Mouse (Mus musculus) thymus, adult 2 months (tissue): Measurements from ENCODE around the gene Mapk6. TPM values are rescaled to one million over a fixed set of nuclear protein-coding genes. Genes with fewer than 3 reads are reported as not detected.

Experiments used
- DNase-seq: peaks from one replicate; pipeline ENCODE4 v3.0.0; 2021
- H3K27ac ChIP-seq: fragments of 200-500 bp; 2 replicates; pipeline ENCODE4 v1.5.1; 2012; ENCODE audit warnings: low read length, control low read depth; ENCODE audit not compliant: control insufficient read depth, insufficient read depth
- H3K27me3 ChIP-seq: fragments of 200-500 bp; 2 replicates; pipeline ENCODE4 v1.6.1; 2012; ENCODE audit warnings: mild to moderate bottlenecking, low read length, moderate library complexity, mixed read lengths; ENCODE audit not compliant: control insufficient read depth, insufficient read depth
- H3K36me3 ChIP-seq: fragments of 200-500 bp; 2 replicates; pipeline ENCODE4 v1.6.1; 2012; ENCODE audit warnings: mild to moderate bottlenecking, low read length, moderate library complexity; ENCODE audit not compliant: control insufficient read depth, insufficient read depth
- H3K4me1 ChIP-seq: fragments of 200-500 bp; replicated peaks from 2 replicates; pipeline ENCODE4 v1.6.1; 2012; ENCODE audit warnings: low read length; ENCODE audit not compliant: control insufficient read depth, insufficient read depth
- H3K4me3 ChIP-seq: fragments of 200-500 bp; 2 replicates; pipeline ENCODE4 v1.5.1; 2012; ENCODE audit warnings: mild to moderate bottlenecking, low read length, control low read depth, moderate library complexity; ENCODE audit not compliant: control insufficient read depth, insufficient read depth
- CTCF ChIP-seq: fragments of 200-500 bp; IDR thresholded peaks from 2 replicates; pipeline ENCODE4 v1.5.1; 2012; ENCODE audit warnings: mild to moderate bottlenecking, control low read depth, low read length, moderate library complexity, borderline replicate concordance; ENCODE audit not compliant: control insufficient read depth, poor library complexity, insufficient read depth; ENCODE audit errors: extremely low read depth
- POLR2A ChIP-seq: fragments of 200-500 bp; IDR thresholded peaks from 2 replicates; pipeline ENCODE4 v1.6.1; 2012; ENCODE audit warnings: mild to moderate bottlenecking, low read length, control low read depth, moderate library complexity; ENCODE audit not compliant: control insufficient read depth, poor library complexity, insufficient read depth; ENCODE audit errors: extremely low read depth
- WGBS: fragments of 180-500 bp; shearing (Covaris S2); methylation state at CpG from one replicate; pipeline ENCODE4 v1.1.7; 2018; 5-methylcytosine and 5-hydroxymethylcytosine counted together
- polyA plus RNA-seq: library from polyadenylated mRNA; depleted of rRNA; stranded (reverse); fragments of >200 nt; gene quantifications from 2 replicates; pipeline ENCODE4 v1.2.3, GENCODE M21; 2012

The Mapk6 gene
- polyA plus RNA-seq, 1 experiment, result 31.7 TPM

- H3K27me3 ChIP-seq, result no peaks in the 10 kb centered on the region
- TF ChIP-seq CTCF (no peak), POLR2A (no peak)
- 83% methylated on average over 9 of the region's 9 CpGs for WGBS
- H3K4me3 ChIP-seq, result no peak overlapping the region
- H3K36me3 ChIP-seq, result no peaks in the 10 kb centered on the region
- H3K27ac ChIP-seq, result no peak overlapping the region
- H3K4me1 ChIP-seq, result no peaks in the 10 kb centered on the region
- DNase-seq, result no peak
Observed at GRCm38 (mm10) chr9:75357087-75357654, 52.6 kb downstream of the Mapk6 start.

GRCm38 (mm10) chr9:75355783-75356182 is 54.0 kb downstream of the Mapk6 start:
- no peak overlapping the region for H3K27ac ChIP-seq
- no peaks in the 10 kb centered on the region for H3K36me3 ChIP-seq
- no peaks in the 10 kb centered on the region for H3K4me1 ChIP-seq
- H3K27me3 ChIP-seq, result no peaks in the 10 kb centered on the region
- DNase-seq, result no peak
- 86% methylated on average over 4 of the region's 4 CpGs for WGBS
- TF ChIP-seq POLR2A (no peak), CTCF (no peak)
- no peak overlapping the region for H3K4me3 ChIP-seq

GRCm38 (mm10) chr9:75353094-75353493 is 56.7 kb downstream of the Mapk6 start:
- 89% methylated on average over 8 of the region's 8 CpGs for WGBS
- TF ChIP-seq CTCF (no peak), POLR2A (no peak)
- Histone ChIP-seq H3K4me3 (no peak overlapping the region), H3K27me3 (no peaks in the 10 kb centered on the region), H3K36me3 (no peaks in the 10 kb centered on the region), H3K4me1 (no peaks in the 10 kb centered on the region), H3K27ac (no peak overlapping the region)
- DNase-seq, result no peak

- 92% methylated on average over 3 of the region's 3 CpGs for WGBS
- Histone ChIP-seq H3K36me3 (no peaks in the 10 kb centered on the region), H3K27me3 (no peaks in the 10 kb centered on the region), H3K4me3 (no peak overlapping the region), H3K27ac (no peak overlapping the region), H3K4me1 (no peaks in the 10 kb centered on the region)
- no peak for DNase-seq
- TF ChIP-seq POLR2A (no peak), CTCF (no peak)
Observed at GRCm38 (mm10) chr9:75348641-75349040, 61.2 kb downstream of the Mapk6 start.

- 96% methylated on average over 17 of the region's 17 CpGs for WGBS
Observed at GRCm38 (mm10) chr9:75348066-75348465, 61.7 kb downstream of the Mapk6 start.

GRCm38 (mm10) chr9:75347458-75347857 is 62.3 kb downstream of the Mapk6 start, which contains the start of gene Bcl2l10:
Bcl2l10 (plus strand) TSS chr9:75347758.
- Histone ChIP-seq H3K27ac (no peak within 1 kb of the TSS), H3K27me3 (no peaks in the 10 kb centered on the region), H3K36me3 (no peaks in the 10 kb centered on the region), H3K4me1 (no peaks in the 10 kb centered on the region), H3K4me3 (no peak within 1 kb of the TSS)
- 99% methylated on average over 5 of the region's 5 CpGs for WGBS
- no peak for DNase-seq
- TF ChIP-seq POLR2A (no peak), CTCF (no peak)

More at GRCm38 (mm10) chr9:75348066-75348465, 61.7 kb downstream of the Mapk6 start:
- H3K27ac ChIP-seq, result no peak overlapping the region
- H3K27me3 ChIP-seq, result no peaks in the 10 kb centered on the region
- TF ChIP-seq CTCF, result no peak
- no peak for TF ChIP-seq POLR2A
- no peaks in the 10 kb centered on the region for H3K36me3 ChIP-seq
- H3K4me1 ChIP-seq, result no peaks in the 10 kb centered on the region
- no peak for DNase-seq
- H3K4me3 ChIP-seq, result no peak overlapping the region

- WGBS, result 81% methylated on average over 4 of the region's 4 CpGs
- no peaks in the 10 kb centered on the region for H3K4me1 ChIP-seq
- H3K27ac ChIP-seq, result no peak overlapping the region
- no peaks in the 10 kb centered on the region for H3K27me3 ChIP-seq
- H3K4me3 ChIP-seq, result no peak overlapping the region
- H3K36me3 ChIP-seq, result no peaks in the 10 kb centered on the region
- DNase-seq, result no peak
- no peak for TF ChIP-seq POLR2A
- no peak for TF ChIP-seq CTCF
Observed at GRCm38 (mm10) chr9:75342433-75342832, 67.4 kb downstream of the Mapk6 start.
